Mouse (Mus musculus): ENCODE measurements at regions not wholly inside any gene's neighbourhood (a gene's known extent, or its start where the extent isn't known, plus 50 kb on each side); places are given as distances from the start of the nearest gene placed in this dataset.
A peak's percentile ranks its signal among the peaks of the same experiment; 100 is the strongest.

GRCm38 (mm10) chr16:75297416-75297815 lies 288.4 kb downstream of the Lipi start:
- no peak for DNase-seq (ENCODE audit: low spot score)

- DNase-seq (ENCODE audit: low spot score): no peak
Measured at GRCm38 (mm10) chr16:75292736-75293428, 293.0 kb downstream of the Lipi start.

GRCm38 (mm10) chr16:75291194-75291593 lies 294.7 kb downstream of the Lipi start:
- no peak for DNase-seq (ENCODE audit: low spot score)

- DNase-seq (ENCODE audit: low spot score): no peak
Measured at GRCm38 (mm10) chr16:75287150-75287549, 298.7 kb downstream of the Lipi start.

- DNase-seq (ENCODE audit: low spot score): no peak
Measured at GRCm38 (mm10) chr16:75285811-75286210, 300.1 kb downstream of the Lipi start.

DNA sequence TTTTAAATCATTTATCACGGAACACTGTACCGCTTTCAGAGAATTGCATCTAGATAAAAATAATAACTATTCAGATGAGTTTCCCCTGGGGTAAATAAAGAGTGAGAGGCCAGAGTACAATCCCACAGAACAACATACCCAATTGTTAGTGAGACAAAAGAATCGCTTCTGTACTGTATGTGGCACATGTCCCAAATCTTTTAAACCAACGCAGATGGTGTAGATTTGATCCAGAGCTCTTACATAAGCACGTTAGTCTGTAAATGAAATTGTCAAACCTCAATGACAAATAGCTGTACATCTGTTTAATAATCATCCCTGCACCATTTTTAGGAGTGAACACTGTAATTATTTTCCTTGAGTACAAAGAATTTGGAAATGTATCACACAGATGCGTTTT lies 322.0 kb downstream of the Lipi start:
- no peak for DNase-seq (ENCODE audit: low spot score)

- DNase-seq (ENCODE audit: low spot score): no peak
Measured at GRCm38 (mm10) chr16:75254981-75255380, 330.9 kb downstream of the Lipi start.

DNA sequence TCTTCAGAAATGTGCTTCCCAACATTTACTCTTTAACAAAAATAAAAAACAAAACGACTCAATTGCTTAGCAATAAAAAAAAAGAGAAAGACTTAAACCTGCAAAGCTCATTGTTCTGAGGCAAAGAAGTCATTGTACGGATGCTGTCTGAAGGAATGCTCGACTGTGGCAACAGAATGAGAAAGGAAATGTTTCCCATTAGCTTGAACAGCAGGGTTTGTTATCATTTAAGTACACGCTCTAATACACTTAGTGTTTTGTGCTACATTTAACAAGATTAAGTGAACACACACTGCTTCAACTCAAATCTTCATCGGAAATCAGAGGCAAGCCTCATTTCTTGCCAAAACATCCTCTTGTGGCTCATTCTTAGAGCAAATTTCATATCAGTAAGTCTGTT lies 336.7 kb downstream of the Lipi start:
- DNase-seq (ENCODE audit: low spot score): peak; percentile 23

GRCm38 (mm10) chr16:75240383-75240782 lies 345.5 kb downstream of the Lipi start:
- DNase-seq (ENCODE audit: low spot score): no peak

- DNase-seq (ENCODE audit: low spot score): no peak
Measured at GRCm38 (mm10) chr16:75232133-75232532, 353.7 kb downstream of the Lipi start.

DNA sequence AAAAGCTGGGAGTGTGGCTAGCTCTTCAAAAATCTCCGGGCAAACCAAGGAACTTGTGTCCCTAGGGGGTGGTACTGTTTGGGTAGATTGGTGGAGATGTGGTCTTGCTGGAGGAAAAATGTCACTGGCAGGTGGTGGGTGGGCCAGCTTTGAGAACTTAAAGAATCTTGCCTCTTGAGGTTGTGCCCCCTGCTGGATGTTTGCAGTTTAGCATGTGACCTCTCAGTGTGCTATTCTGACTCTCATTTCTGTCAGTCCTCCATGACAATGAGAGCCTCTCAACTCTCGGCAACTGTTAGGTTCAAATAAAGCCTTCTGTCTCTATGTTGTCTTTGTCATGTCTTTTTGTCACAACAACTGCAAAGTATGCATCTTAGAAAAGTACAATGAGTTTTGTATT lies 392.5 kb downstream of the Lipi start:
- DNase-seq (ENCODE audit: low spot score): peak; percentile 18

- DNase-seq (ENCODE audit: low spot score): no peak
Measured at GRCm38 (mm10) chr16:75190316-75190715, 395.5 kb downstream of the Lipi start.

GRCm38 (mm10) chr16:75166040-75166439 lies 419.8 kb downstream of the Lipi start:
- no peak for DNase-seq (ENCODE audit: low spot score)

DNA sequence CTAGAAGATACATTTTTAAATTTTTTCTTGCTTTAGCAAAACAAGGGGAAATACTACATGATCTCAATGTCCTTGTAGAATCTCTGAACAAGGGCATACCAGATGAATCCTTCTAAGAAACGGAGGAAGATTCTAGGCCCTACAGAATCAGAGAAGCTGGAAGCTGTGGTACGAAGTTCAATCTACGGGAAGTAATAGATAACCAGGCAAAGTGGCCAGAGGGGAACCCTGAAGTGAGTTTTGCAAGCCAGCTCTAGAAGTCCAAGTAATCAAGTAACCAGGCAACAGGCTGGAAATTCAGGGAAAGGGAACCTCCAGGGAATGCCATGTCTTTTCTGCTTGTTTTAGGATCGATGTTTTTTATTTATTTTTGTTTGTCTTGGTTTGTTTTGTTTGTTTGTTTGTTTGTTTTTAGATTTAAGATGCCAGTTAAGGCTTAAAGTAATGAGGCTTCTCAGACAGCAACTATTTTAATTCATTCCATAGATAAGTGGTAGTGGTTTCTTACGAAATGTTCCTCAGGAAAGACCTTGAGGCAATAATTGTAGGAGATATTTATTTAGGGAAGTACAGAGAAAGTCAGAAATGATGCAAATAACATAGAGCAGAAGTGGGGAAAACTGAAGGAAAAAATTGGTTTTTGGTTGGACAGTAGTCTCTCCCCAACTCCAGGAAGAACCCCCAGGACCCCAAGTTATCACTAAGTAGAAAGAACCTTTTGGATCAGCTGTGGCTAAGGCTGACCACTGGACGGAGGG lies 420.7 kb downstream of the Lipi start:
- no peak for DNase-seq (ENCODE audit: low spot score)

GRCm38 (mm10) chr16:75159740-75160139 lies 426.1 kb downstream of the Lipi start:
- no peak for DNase-seq (ENCODE audit: low spot score)

GRCm38 (mm10) chr16:75155441-75156038 lies 430.3 kb downstream of the Lipi start:
- DNase-seq (ENCODE audit: low spot score): no peak
